Mouse (Mus musculus) liver, postnatal 0 days (tissue): Measurements from ENCODE around the gene Nras.

Experiments
- CTCF ChIP-seq: sonication (generic); IDR thresholded peaks from 2 replicates; pipeline ENCODE4 v1.5.1; 2016; ENCODE audit warnings: antibody characterized with exemption, low read depth
- EP300 ChIP-seq: IDR thresholded peaks from 2 replicates; pipeline ENCODE4 v1.6.1; 2016; ENCODE audit warnings: antibody characterized with exemption, low read depth, mild to moderate bottlenecking

- TF ChIP-seq CTCF = no peak
- TF ChIP-seq EP300 = no peak
These were observed 37.0 kb upstream of the Nras start for GRCm38 (mm10) chr3:103020943-103021638.
